14 mouse cellular contexts compared by ENCODE assay signal in genomic region chr12:8764221-8764930, GRCm38 (mm10). TPM values are rescaled to one million over a fixed set of nuclear protein-coding genes. Genes with fewer than 3 reads are reported as not detected.
DNase-seq lines count a peak whose midpoint lies in the region; ATAC-seq and TF ChIP-seq lines count a peak whose summit lies in the region.
"Had no signal": no experiment of that assay in that cellular context is flagged by ENCODE, and none has a peak within 500 bp of the region (broad histone marks: within the 10 kb centered on the region; RNA-seq: fewer than 3 reads in every experiment).

No protein-coding gene starts in this region.

- H3K36me3 ChIP-seq in forebrain, embryonic 12.5 days (replicated peaks) = no peaks in the 10 kb centered on the region
- H3K36me3 ChIP-seq in forebrain, embryonic 10.5 days (replicated peaks) = no peaks in the 10 kb centered on the region
- no peaks in the 10 kb centered on the region for H3K36me3 ChIP-seq in thymus, adult 2 months (ENCODE audit: control insufficient read depth, insufficient read depth, low read length)
- H3K36me3 ChIP-seq: embryonic facial prominence, embryonic 12.5 days; forebrain, embryonic 15.5 days; midbrain, embryonic 13.5 days had no signal

- no peak overlapping the region for H3K4me2 ChIP-seq in forebrain, embryonic 12.5 days
- H3K4me2 ChIP-seq: embryonic facial prominence, embryonic 12.5 days; forebrain, embryonic 15.5 days; lung, embryonic 14.5 days; midbrain, embryonic 13.5 days had no signal

- H3K27ac ChIP-seq in forebrain, embryonic 12.5 days = peak overlapping the region; percentile 10; the same call in 1 of the 2 replicates
- H3K27ac ChIP-seq in forebrain, embryonic 10.5 days = no peak overlapping the region
- H3K27ac ChIP-seq in thymus, adult 2 months (ENCODE audit: control insufficient read depth, insufficient read depth, low read length) = no peak overlapping the region
- no peak overlapping the region for H3K27ac ChIP-seq in left cerebral cortex, adult 2 months
- H3K27ac ChIP-seq: embryonic facial prominence, embryonic 12.5 days; forebrain, embryonic 15.5 days; midbrain, embryonic 13.5 days had no signal

- no peak for DNase-seq in forebrain, embryonic 10.5 days (ENCODE audit: extremely low spot score, low spot score)
- peak; percentile 46 for DNase-seq in kidney, adult 9 months
- no peak for DNase-seq in kidney, adult 18-20 months
- DNase-seq in thymus, postnatal 4 days = peak; percentile 25
- no peak for DNase-seq in thymus, adult 2 months
- DNase-seq in left cerebral cortex, adult 2 months (ENCODE audit: extremely low spot score in 1 of 2, low spot score in 2 of 2) = no peak
- no peak for DNase-seq in right cerebral cortex, postnatal 10 days (ENCODE audit: low spot score in 2 of 2)
- DNase-seq: cerebellum, postnatal 10 days; lung, embryonic 14.5 days; retina, postnatal 1 day had no signal

- ATAC-seq in forebrain, embryonic 12.5 days (ENCODE audit: low FRiP score) = no peak
- ATAC-seq: forebrain, embryonic 15.5 days; midbrain, embryonic 13.5 days had no signal

- no peaks in the 10 kb centered on the region for H3K9me3 ChIP-seq in forebrain, embryonic 12.5 days
- H3K9me3 ChIP-seq in forebrain, embryonic 10.5 days = no peaks in the 10 kb centered on the region
- H3K9me3 ChIP-seq: embryonic facial prominence, embryonic 12.5 days; forebrain, embryonic 15.5 days; midbrain, embryonic 13.5 days had no signal

- no peak for TF ChIP-seq CTCF in thymus, adult 2 months (IDR thresholded peaks at IDR 0.05; ENCODE audit: borderline replicate concordance, control insufficient read depth, extremely low read depth, insufficient read depth, low read length, poor library complexity)
- no peak for TF ChIP-seq CTCF in left cerebral cortex, adult 2 months (IDR thresholded peaks at IDR 0.05)

- no peak overlapping the region for H3K4me3 ChIP-seq in forebrain, embryonic 12.5 days (replicated peaks)
- H3K4me3 ChIP-seq in forebrain, embryonic 10.5 days = no peak overlapping the region
- no peak overlapping the region for H3K4me3 ChIP-seq in thymus, adult 2 months (ENCODE audit: control insufficient read depth, insufficient read depth, low read length)
- H3K4me3 ChIP-seq in left cerebral cortex, adult 2 months = no peak overlapping the region
- H3K4me3 ChIP-seq: embryonic facial prominence, embryonic 12.5 days; forebrain, embryonic 15.5 days; midbrain, embryonic 13.5 days had no signal

- TF ChIP-seq POLR2A in thymus, adult 2 months (IDR thresholded peaks at IDR 0.05; ENCODE audit: control insufficient read depth, extremely low read depth, insufficient read depth, low read length, poor library complexity) = no peak

- intact Hi-C loops in left cerebral cortex, adult 2 months (cut with DNase I) = no loop called here

- WGBS in forebrain, embryonic 12.5 days = 83% methylated on average over 15 of the region's 15 CpGs
- 88% methylated on average over 15 of the region's 15 CpGs for WGBS in forebrain, embryonic 10.5 days
- 92% methylated on average over 15 of the region's 15 CpGs for WGBS in thymus, adult 2 months

- H3K27me3 ChIP-seq in forebrain, embryonic 12.5 days = no peaks in the 10 kb centered on the region
- no peaks in the 10 kb centered on the region for H3K27me3 ChIP-seq in forebrain, embryonic 10.5 days (ENCODE audit: poor library complexity, severe bottlenecking)
- H3K27me3 ChIP-seq in thymus, adult 2 months (ENCODE audit: control insufficient read depth, insufficient read depth, low read length) = no peaks in the 10 kb centered on the region
- H3K27me3 ChIP-seq: embryonic facial prominence, embryonic 12.5 days; forebrain, embryonic 15.5 days; midbrain, embryonic 13.5 days had no signal

- H3K4me1 ChIP-seq in forebrain, embryonic 12.5 days = no peaks in the 10 kb centered on the region
- 0 out of 2 replicates have a peak, but pooled peaks cover 3% of the 10 kb centered on the region for H3K4me1 ChIP-seq in forebrain, embryonic 10.5 days
- peaks cover 6% of the 10 kb centered on the region for H3K4me1 ChIP-seq in thymus, adult 2 months (replicated peaks; ENCODE audit: control insufficient read depth, insufficient read depth, low read length)
- H3K4me1 ChIP-seq: forebrain, embryonic 15.5 days; midbrain, embryonic 13.5 days had no signal

- H3K9ac ChIP-seq in forebrain, embryonic 12.5 days = no peak overlapping the region
- H3K9ac ChIP-seq: embryonic facial prominence, embryonic 12.5 days; forebrain, embryonic 15.5 days; lung, embryonic 14.5 days; midbrain, embryonic 13.5 days had no signal

RNA-seq across cellular contexts. Expression of gene Sdc1, which starts 6.7 kb away (rescaled TPM):
- polyA plus RNA-seq in forebrain, embryonic 12.5 days (2016; fragmentation: Nextera tagmentation; extraction: Ambion mirVana) = 70.3 and 72.7 TPM in 2 replicates
- 133 and 140 TPM in 2 replicates for polyA plus RNA-seq in forebrain, embryonic 10.5 days (2016; fragmentation: Nextera tagmentation; extraction: Ambion mirVana)
- polyA plus RNA-seq in thymus, adult 2 months (2012; rRNA removed) = 28.3 and 28.9 TPM in 2 replicates
- 1 to 10 TPM; 1.5 to 1.7 TPM for total RNA-seq in left cerebral cortex, adult 2 months (2021)

Comparison
In these comparisons a context has a peak if more than half of its experiments do, and no peak if none do; other contexts are left out.
1. DNase-seq: peak in kidney, adult 9 months (single experiment) and thymus, postnatal 4 days (single experiment); none in forebrain, embryonic 10.5 days (single experiment), kidney, adult 18-20 months (single experiment), thymus, adult 2 months (single experiment), left cerebral cortex, adult 2 months (0 of 2) and right cerebral cortex, postnatal 10 days (0 of 2).